Mouse (Mus musculus) thymus, postnatal 10 days (tissue): ENCODE results near the gene Palld.
A peak's percentile ranks its signal among the peaks of the same experiment; 100 is the strongest.

Source experiments
- DNase-seq, 2 experiments: peaks; one replicate each; pipeline ENCODE4 v3.0.0; 2021; ENCODE audit warnings: low spot score in 2 of 2

Gene Palld

DNA sequence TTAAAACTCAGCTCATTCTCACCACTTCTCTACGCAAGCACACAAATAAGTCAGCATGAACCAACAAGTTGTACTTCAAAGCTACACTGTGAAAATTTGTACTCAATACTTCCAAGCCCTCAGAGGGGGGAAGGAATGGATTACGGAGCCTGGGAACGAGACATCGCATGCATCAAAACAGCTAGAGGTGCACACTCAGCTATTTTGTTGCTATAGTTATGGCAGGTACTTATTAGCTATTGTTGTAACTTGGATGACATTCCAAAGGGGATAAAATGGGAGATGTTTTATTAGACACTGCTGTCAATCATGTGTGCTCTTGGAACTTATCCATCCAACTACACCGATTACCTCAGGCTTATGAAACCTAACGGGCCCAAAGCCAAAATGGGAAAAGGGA lies 171.8 kb downstream of the Palld start:
- DNase-seq, result no peak

- DNase-seq, result no peak
Measured at GRCm38 (mm10) chr8:61725306-61726017, 177.0 kb downstream of the Palld start.

DNA sequence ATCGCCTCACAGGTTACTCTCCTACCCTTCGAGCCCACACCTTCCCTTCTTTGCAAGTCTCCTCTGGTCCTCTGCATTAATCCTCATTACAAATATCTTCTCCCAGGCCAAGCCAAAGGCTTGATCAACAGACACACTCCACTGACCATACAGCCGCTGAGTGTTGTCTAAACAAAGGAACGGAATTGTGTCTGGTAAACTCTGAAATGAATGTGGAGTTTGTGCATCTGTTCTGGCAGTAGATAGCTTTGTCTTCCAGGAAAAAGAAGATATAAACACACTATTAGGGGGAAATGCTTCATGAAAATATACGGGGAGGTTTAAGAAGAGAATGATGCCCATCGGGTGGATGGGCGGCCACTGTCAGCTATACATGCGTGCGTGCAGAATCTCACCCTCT lies 180.3 kb downstream of the Palld start:
- no peak for DNase-seq

DNA sequence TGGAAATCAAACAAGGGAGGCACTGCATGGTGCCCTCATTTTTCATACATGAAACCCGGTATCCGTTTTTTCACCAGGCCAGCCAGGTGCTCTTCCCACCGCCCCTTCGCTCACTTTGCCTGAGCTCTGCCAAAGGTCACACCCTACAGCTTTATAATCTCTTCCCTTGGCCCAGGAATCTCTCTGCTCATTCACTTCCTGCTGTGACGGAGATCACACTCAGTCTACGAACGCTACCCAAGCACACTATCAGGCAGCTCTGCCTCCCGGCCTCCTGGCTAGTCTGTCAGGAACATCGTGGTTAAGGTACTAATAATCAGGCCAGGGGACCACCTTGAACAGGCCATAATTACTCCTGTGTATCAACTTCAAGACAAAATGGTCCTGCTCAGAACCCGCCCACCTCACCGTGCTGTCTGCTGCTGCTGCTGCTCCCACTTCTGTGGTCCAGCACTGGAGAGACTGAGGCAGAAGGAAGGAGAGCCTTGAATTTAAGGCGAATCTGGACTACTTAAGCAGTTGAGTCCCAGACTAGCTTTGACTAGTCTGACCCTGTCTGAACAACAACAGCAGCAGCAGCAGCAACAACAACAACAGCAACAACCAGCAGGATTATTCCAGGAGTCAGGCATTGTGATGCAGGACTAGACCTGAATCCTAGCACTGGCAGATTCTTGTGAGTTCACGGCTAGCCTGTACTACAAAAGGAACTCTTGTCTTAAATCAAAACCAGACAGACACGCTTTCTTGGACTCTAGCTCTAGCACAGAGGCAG lies 187.0 kb downstream of the Palld start:
- DNase-seq, result no peak

- no peak for DNase-seq
Measured at GRCm38 (mm10) chr8:61714293-61714831, 188.1 kb downstream of the Palld start.

GRCm38 (mm10) chr8:61713195-61713990 lies 189.1 kb downstream of the Palld start:
- DNase-seq, result no peak

- DNase-seq, result no peak
Measured at GRCm38 (mm10) chr8:61712426-61712825, 190.1 kb downstream of the Palld start.

- no peak for DNase-seq
Measured at GRCm38 (mm10) chr8:61708586-61709305, 193.7 kb downstream of the Palld start.

DNA sequence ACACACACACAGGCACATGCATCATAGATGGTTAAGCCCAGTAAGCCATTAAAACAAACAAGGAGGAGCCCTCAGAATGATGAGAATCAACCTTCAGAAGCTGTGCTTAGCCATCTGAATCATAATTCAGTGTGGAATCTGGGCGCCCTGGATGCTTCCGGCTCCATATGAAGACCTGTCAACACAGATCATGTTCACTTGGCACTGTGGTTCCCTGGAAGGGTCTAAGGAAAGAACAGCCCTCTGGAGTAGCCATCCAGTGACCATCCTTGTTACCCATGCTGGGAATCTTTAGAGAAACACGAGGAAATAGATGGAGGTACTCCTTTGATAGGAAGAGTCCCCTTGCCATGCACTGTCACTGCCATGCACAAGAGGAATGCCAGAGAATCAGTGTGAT lies 197.0 kb downstream of the Palld start:
- DNase-seq, result no peak

DNA sequence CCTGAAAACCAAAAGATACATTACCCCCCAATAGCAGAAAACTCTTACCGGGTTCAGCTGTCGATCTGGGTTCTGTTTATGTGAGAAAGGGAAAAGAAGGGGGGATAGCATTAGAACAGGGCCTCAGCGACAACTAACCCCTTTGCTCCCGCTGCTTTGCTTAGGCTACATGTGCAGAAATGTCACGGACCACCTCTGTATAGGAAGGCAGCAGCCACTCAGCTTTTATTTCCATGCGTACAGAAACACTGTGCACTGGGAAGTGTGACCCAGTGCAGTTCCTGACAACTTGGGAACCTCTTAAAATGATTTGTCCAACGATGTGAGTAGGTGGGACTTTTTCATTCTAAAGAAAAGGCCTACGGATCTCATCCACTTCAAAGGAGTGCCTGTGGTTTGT lies 200.4 kb downstream of the Palld start:
- no peak for DNase-seq

DNA sequence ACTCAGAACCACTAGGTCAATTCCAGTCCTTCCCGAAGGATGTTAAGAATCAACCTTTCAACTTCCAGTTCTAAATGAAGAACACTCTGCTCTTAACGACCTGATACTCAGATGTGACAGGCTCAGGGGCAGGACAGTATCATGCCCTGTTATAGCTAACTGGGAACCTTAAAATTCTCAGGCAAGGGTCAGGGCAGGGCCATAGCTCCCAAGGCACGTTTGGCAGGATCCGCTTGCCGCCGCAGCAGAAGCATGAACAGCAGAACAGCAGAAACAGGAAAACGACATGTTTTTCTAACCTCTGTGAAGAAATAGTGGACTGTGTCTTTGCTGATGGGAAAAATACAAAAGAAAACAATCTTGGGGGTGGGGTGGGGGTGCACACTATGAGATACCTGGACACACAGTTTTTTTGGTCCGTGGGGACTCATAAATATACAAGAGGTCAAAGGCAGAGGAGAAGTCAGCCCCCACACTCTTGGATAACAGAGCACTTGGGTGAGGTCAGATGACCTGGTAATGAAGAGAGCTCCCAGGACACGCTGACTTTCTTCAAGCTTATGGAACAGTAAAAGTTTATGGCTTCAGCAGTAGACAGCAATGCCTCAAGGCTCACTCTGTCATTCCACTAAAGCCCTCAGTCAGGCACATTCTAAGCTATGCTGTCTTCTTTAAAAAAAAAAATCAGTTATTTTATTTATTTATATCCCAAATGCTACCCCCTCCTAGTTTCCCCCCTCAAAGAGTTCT lies 201.4 kb downstream of the Palld start:
- no peak for DNase-seq

DNA sequence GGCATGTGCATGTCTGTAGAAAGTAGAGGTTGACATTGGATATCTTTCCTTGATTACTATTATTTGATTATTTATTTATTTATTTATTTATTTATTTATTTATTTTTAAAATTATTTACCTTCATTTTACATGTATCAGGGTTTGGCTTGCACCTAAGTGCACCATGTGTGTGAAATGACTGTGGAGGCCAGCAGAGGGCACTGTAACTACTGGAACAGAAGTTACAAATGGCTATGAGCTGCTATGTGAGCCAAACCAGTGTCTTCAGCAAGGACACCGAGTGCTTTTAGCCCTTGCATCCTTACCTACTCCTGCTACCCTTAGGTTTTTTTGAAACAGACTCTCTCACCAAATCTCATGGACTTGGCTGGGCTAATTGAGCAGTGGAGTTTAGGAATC lies 202.2 kb downstream of the Palld start:
- peak; percentile 5 to 20 for DNase-seq

DNA sequence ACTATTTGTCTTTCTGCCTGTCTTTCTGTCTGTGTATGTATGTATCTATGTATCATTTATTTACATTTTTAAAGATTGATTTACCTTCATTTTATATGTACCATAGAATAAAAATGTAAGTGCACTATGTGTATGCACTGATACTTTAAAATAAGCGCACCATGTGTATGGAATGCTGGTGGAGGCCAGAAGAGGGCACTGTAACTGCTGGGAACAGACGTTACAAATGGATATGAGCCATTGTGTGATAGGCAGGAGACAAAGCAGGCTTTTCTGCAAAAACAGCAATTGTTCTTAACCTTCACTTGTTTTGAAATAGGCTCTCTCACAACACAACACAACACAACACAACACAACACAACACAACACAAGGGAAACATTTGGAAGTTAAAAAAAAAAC lies 203.5 kb downstream of the Palld start:
- DNase-seq, result no peak

- no peak for DNase-seq
Measured at GRCm38 (mm10) chr8:61697728-61698385, 204.6 kb downstream of the Palld start.

- no peak for DNase-seq
Measured at GRCm38 (mm10) chr8:61696846-61697455, 205.5 kb downstream of the Palld start.

DNA sequence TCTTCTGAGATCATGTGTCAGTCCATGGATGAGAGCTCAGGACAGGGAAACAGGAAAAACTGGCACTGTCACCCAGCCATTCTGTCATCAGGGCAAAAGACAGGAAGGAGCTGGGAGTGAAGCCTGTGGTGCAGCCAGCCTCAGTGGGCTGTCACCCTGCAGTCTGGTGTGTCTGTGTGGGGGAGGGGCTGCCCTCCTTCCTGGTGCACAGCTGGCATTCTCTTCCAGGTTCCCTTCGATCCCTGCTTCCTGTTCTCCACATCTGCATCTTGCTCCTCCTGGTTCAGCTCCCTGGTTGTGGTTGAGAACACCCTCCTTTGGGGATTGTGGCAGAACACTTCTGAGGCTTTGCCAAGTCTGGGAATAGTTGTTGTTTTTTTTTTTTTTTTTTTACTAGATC lies 207.1 kb downstream of the Palld start:
- DNase-seq, result peak in 1 of 2 experiments; percentile 10

DNA sequence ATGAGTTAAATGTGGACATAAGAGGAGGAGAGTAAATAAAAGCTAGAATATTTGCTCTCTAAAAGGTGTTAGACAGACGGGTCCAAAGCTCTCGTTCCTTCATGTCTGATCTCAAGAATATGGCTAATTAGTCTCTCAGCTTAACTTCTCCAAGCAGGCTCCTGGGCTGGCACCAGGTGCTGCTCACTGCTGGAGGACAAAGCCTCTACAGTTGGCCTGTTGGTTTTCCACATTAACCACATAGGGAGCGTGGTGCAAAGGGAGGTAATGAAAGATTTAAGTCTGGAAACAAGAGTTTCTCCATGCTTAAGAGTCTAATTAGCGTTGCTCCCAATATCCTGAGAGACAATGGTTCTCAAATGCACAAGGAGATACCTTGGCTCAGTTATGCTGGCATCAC lies 209.6 kb downstream of the Palld start:
- no peak for DNase-seq

- DNase-seq, result no peak
Measured at GRCm38 (mm10) chr8:61692129-61692528, 210.4 kb downstream of the Palld start.

GRCm38 (mm10) chr8:61691391-61691790 lies 211.1 kb downstream of the Palld start:
- no peak for DNase-seq

DNA sequence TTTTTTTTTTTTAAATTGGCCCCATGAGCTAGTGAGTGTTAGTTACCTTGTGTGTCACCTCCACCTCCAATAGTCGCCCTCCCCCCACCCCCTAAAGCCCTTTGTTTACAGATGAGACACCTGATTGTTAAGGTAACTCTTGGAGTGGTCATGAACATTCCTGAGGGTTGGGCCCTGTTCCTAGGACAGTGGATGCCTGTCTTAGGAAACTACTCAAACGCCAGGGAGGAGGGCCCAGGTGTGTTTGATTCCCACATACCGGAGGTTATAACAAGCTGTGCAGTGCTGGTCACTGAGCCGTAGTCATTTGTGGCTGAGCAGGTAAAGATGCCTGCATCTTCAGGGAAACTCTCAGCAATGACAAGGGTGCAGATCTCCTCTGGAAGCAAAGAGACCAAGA lies 215.4 kb downstream of the Palld start:
- DNase-seq, result no peak
